Mouse (Mus musculus) liver, embryonic 15.5 days (tissue): ENCODE results near the gene Dok4. TPM values are rescaled to one million over a fixed set of nuclear protein-coding genes. Genes with fewer than 3 reads are reported as not detected.
"Not testable (repeated sequence)": the region's sequence is repeated elsewhere in the genome, so short reads cannot be mapped to it uniquely, and the experiment has no call there.

Experiments used
- ATAC-seq: fragments of 200-750 bp; cut with Nextera tagmentation; 2 replicates; pipeline ENCODE4 v1.8.0; 2017; ENCODE audit warnings: moderate number of reproducible peaks, mild to moderate bottlenecking, moderate library complexity; ENCODE audit not compliant: insufficient read depth
- H3K27ac ChIP-seq: fragments of 300-500 bp; sonication (generic); replicated peaks from 2 replicates; pipeline ENCODE4 v1.5.1; 2015; ENCODE audit warnings: mild to moderate bottlenecking, inconsistent platforms
- H3K27me3 ChIP-seq: fragments of 300-500 bp; sonication (generic); 2 replicates; pipeline ENCODE4 v1.6.1; 2015; ENCODE audit warnings: mild to moderate bottlenecking, inconsistent platforms
- H3K36me3 ChIP-seq: fragments of 300-500 bp; sonication (generic); replicated peaks from 2 replicates; pipeline ENCODE4 v1.6.1; 2015; ENCODE audit warnings: moderate library complexity, mild to moderate bottlenecking, inconsistent platforms
- H3K4me1 ChIP-seq: fragments of 300-500 bp; sonication (generic); replicated peaks from 2 replicates; pipeline ENCODE4 v1.6.1; 2015; ENCODE audit warnings: inconsistent platforms
- H3K4me2 ChIP-seq: fragments of 300-500 bp; sonication (generic); 2 replicates; pipeline ENCODE4 v1.6.1; 2015; ENCODE audit warnings: moderate library complexity, mild to moderate bottlenecking, inconsistent platforms
- H3K4me3 ChIP-seq: fragments of 300-500 bp; sonication (generic); replicated peaks from 2 replicates; pipeline ENCODE4 v1.5.1; 2015; ENCODE audit warnings: mild to moderate bottlenecking, inconsistent platforms
- H3K9ac ChIP-seq: fragments of 300-500 bp; sonication (generic); 2 replicates; pipeline ENCODE4 v1.6.1; 2015; ENCODE audit warnings: moderate library complexity, mild to moderate bottlenecking, inconsistent platforms
- H3K9me3 ChIP-seq: fragments of 300-500 bp; sonication (generic); replicated peaks from 2 replicates; pipeline ENCODE4 v1.6.1; 2016; ENCODE audit warnings: inconsistent platforms
- WGBS: fragments of 180-500 bp; shearing (Covaris S2); methylation state at CpG from one replicate; pipeline ENCODE4 v1.1.7; 2015; ENCODE audit warnings: mixed read lengths; ENCODE audit not compliant: insufficient replicate concordance; 5-methylcytosine and 5-hydroxymethylcytosine counted together
- polyA plus RNA-seq: library from polyadenylated mRNA; unstranded; fragments of >200 nt; fragmentation: Nextera tagmentation; extraction: Ambion mirVana; gene quantifications from 2 replicates; pipeline ENCODE4 v1.2.1, GENCODE M21; 2015

Gene Dok4
- polyA plus RNA-seq, 1 experiment from 2014 or later, result 11.0 TPM

GRCm38 (mm10) chr8:94838600-94838999, 37.5 kb downstream of the Dok4 start:
- peak overlapping the region; percentile 89 for H3K4me3 ChIP-seq
- no peaks in the 10 kb centered on the region for H3K27me3 ChIP-seq
- peaks cover 50% of the 10 kb centered on the region for H3K4me1 ChIP-seq
- ATAC-seq, result peak; percentile 73
- no peaks in the 10 kb centered on the region for H3K9me3 ChIP-seq
- 0 out of 2 replicates have a peak, but pooled peaks cover 6% of the 10 kb centered on the region for H3K36me3 ChIP-seq
- H3K9ac ChIP-seq, result peak overlapping the region; percentile 97
- peak overlapping the region; percentile 95 for H3K27ac ChIP-seq
- H3K4me2 ChIP-seq, result peak overlapping the region; percentile 81
- under 1% methylated on average over 24 of the region's 24 CpGs for WGBS

- Histone ChIP-seq H3K4me1 (peaks cover 52% of the 10 kb centered on the region), H3K36me3 (0 out of 2 replicates have a peak, but pooled peaks cover 6% of the 10 kb centered on the region)
- under 1% methylated on average over 82 of the region's 82 CpGs for WGBS
Measured at GRCm38 (mm10) chr8:94837662-94838574, 38.2 kb downstream of the Dok4 start, which contains the start of the genes Coq9 and Ciapin1. Coq9 (plus strand) TSS chr8:94838321. Ciapin1 (minus strand) TSS chr8:94838358.

DNA sequence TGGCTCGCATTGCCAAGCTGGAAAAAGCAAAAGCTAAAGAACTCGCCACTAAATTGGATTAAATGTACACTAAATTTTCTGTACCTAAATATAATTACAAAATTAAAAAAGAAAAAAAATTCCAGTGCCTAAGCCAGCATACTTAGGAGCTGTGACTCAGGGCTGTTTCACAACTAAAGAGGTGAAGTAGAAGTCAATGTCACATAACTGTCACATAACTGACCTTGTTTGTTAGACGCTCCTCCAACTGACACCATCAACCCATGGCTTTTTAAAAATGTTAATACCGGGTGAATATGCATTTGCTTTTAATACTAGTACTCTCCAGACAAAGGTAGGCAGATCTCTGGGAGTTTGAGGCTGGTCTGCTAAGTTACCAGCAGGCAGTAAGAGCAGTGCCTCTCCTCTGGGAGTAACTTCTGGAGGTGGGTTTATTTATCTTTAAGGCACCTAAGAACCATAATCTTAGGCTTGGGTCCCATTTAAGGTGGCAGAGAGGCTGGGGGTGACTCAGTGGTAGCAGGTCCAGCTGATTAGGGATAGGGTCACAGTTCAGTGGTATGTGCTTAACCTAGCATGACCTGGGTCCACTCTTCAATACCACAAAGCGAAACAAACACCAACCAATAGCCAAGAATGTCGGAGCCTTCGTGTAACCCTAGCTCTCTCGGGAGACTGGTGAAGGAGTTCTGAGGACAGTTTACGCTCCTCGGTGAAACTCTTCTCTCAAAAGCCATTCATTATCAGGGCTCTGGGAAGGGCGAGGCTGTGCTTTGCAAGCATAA, 39.5 kb downstream of the Dok4 start:
- Histone ChIP-seq H3K9me3 (no peaks in the 10 kb centered on the region), H3K4me1 (peaks cover 52% of the 10 kb centered on the region), H3K9ac (peak overlapping the region; percentile 97), H3K4me3 (peak overlapping the region; percentile 89), H3K4me2 (peak overlapping the region; percentile 81), H3K27me3 (no peaks in the 10 kb centered on the region), H3K36me3 (peaks cover 12% of the 10 kb centered on the region), H3K27ac (peak overlapping the region; percentile 95)
- no peak for ATAC-seq
- WGBS, result 42% methylated on average over 11 of the region's 11 CpGs

More at GRCm38 (mm10) chr8:94837662-94838574, 38.2 kb downstream of the Dok4 start, which contains the start of the genes Coq9 and Ciapin1:
- Histone ChIP-seq H3K9me3 (no peaks in the 10 kb centered on the region), H3K4me3 (peak within 1 kb of the TSS; percentile 89), H3K4me2 (peak within 1 kb of the TSS; percentile 81), H3K9ac (peak within 1 kb of the TSS; percentile 97), H3K27ac (peak within 1 kb of the TSS; percentile 95), H3K27me3 (no peaks in the 10 kb centered on the region)
- peak; percentile 97 for ATAC-seq

- not testable (repeated sequence) for ATAC-seq
- peak overlapping the region; percentile 81; the same call in 1 of the 2 replicates for H3K4me2 ChIP-seq
Measured at GRCm38 (mm10) chr8:94835751-94836150, 40.4 kb downstream of the Dok4 start.

DNA sequence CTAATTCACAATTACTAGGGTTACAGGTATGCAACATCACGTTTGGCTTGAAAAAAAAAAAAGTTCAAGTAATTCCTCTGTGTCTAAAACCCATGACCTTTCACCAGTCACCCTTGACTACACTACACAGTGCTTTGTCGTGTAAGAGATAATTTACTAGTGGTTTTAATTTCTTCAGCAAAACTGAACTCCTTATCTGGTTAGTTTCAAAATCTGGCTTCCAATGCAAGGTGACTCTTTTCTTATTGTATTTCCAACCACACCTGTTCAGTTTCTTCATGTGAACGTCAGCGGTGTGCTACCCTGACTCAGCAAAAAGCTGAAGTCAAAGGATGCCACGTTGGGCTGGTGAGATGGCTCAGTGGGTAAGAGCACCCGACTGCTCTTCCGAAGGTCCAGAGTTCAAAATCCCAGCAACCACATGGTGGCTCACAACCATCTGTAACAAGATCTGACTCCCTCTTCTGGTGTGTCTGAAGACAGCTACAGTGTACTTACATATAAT, 42.2 kb downstream of the Dok4 start:
- H3K4me2 ChIP-seq, ATAC-seq, H3K9me3 ChIP-seq, H3K9ac ChIP-seq, H3K27me3 ChIP-seq, H3K27ac ChIP-seq, H3K4me3 ChIP-seq: not testable (repeated sequence)
- H3K4me1 ChIP-seq, result peaks cover 38% of the 10 kb centered on the region
- WGBS, result 55% methylated on average over 7 of the region's 7 CpGs
- peaks cover 37% of the 10 kb centered on the region for H3K36me3 ChIP-seq

More at GRCm38 (mm10) chr8:94835751-94836150, 40.4 kb downstream of the Dok4 start:
- H3K27ac ChIP-seq, H3K9me3 ChIP-seq, H3K9ac ChIP-seq, H3K27me3 ChIP-seq, H3K4me3 ChIP-seq: not testable (repeated sequence)
- H3K36me3 ChIP-seq, result peaks cover 19% of the 10 kb centered on the region
- H3K4me1 ChIP-seq, result peaks cover 52% of the 10 kb centered on the region
- WGBS, result 92% methylated on average over 13 of the region's 13 CpGs

DNA sequence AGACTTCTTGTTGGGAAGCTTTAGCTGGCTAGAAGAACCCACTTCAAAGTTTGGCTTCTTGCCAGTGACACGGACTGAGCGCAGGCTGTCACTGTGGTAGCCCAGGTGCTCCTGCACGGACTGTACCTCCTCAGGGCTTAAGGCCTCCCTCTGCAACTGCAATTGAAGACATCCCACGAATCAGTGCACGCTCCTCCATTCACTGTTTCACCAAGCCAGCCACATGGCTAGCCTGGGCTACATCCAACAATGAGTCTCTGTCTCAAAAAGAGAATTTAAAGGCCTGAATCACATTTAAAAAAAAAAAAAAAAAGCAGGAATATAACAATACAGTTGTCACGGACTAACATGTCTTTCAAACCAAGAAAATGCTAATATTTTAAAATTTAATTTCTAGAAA, 47.8 kb downstream of the Dok4 start:
- 79% methylated on average over 6 of the region's 6 CpGs for WGBS
- ATAC-seq, result no peak
- H3K9me3 ChIP-seq, result no peaks in the 10 kb centered on the region
- peaks cover 90% of the 10 kb centered on the region for H3K36me3 ChIP-seq
- no peak overlapping the region for H3K27ac ChIP-seq
- H3K4me3 ChIP-seq, result no peak overlapping the region
- H3K27me3 ChIP-seq, result no peaks in the 10 kb centered on the region
- no peak overlapping the region for H3K9ac ChIP-seq
- no peak overlapping the region for H3K4me2 ChIP-seq
- no peaks in the 10 kb centered on the region for H3K4me1 ChIP-seq

- no peak overlapping the region for H3K4me3 ChIP-seq
- H3K9ac ChIP-seq, result no peak overlapping the region
- ATAC-seq, result no peak
- no peak overlapping the region for H3K27ac ChIP-seq
- 87% methylated on average over 5 of the region's 5 CpGs for WGBS
- no peaks in the 10 kb centered on the region for H3K27me3 ChIP-seq
- peaks cover 95% of the 10 kb centered on the region for H3K36me3 ChIP-seq
- H3K9me3 ChIP-seq, result no peaks in the 10 kb centered on the region
- no peak overlapping the region for H3K4me2 ChIP-seq
- peaks cover 4% of the 10 kb centered on the region for H3K4me1 ChIP-seq
Measured at GRCm38 (mm10) chr8:94826210-94826609, 49.9 kb downstream of the Dok4 start.

- peaks cover 94% of the 10 kb centered on the region for H3K36me3 ChIP-seq
- no peak overlapping the region for H3K27ac ChIP-seq
- no peaks in the 10 kb centered on the region for H3K27me3 ChIP-seq
- H3K9me3 ChIP-seq, result no peaks in the 10 kb centered on the region
- H3K9ac ChIP-seq, result no peak overlapping the region
- WGBS, result 87% methylated on average over 6 of the region's 6 CpGs
- no peak for ATAC-seq
- peaks cover 12% of the 10 kb centered on the region for H3K4me1 ChIP-seq
- H3K4me2 ChIP-seq, result no peak overlapping the region
- no peak overlapping the region for H3K4me3 ChIP-seq
Measured at GRCm38 (mm10) chr8:94825170-94825569, 51.0 kb downstream of the Dok4 start.

DNA sequence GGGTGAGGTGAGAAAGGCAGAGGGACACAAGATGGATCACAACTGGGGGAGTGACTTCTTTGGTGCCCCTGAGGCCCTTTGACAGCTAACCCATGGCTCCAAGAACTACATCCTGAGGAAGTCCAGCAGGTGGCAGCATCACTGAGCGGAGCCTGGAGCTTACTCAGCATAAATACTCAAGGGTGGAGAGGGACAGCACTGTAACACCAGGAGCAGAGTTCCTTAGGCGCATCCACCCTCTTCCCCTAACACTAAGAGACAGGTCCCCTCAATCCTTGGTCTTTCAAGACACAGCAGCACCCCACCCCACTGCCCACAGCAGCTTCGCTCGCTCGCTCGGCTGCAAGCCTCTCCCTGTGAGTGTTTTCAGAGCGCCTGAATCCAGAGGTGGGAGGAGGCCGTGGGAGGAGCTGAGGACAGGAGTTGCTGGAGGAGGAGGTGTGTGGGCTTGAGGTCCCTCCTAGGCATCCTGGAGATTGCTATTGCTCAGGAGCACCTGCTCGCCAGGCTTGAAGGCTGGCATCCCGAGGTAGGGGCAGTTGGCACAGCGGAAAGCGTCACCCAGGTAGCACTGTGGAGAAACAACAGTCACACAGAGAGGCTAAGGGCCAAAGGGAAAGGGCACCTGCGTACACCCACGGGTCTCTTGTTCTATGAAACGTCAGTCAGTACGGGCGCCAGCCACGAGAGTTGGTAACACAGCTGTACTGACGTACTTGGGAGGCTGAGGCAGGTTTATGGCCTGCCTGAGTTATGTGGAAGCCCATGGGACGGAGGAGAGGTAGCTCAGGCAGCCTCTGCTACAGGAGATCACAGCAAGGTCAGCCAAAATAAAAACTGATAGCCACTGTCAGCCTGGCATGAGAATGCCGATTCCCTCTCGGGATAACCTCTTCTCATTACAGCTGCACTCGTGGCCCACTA, 53.2 kb downstream of the Dok4 start:
- Histone ChIP-seq H3K27me3 (no peaks in the 10 kb centered on the region), H3K4me1 (peaks cover 19% of the 10 kb centered on the region), H3K4me2 (no peak overlapping the region), H3K9me3 (no peaks in the 10 kb centered on the region), H3K9ac (no peak overlapping the region), H3K36me3 (peaks cover 71% of the 10 kb centered on the region), H3K4me3 (no peak overlapping the region), H3K27ac (no peak overlapping the region)
- 85% methylated on average over 23 of the region's 23 CpGs for WGBS
- ATAC-seq, result peak; percentile 57; the same call in 1 of the 2 replicates

DNA sequence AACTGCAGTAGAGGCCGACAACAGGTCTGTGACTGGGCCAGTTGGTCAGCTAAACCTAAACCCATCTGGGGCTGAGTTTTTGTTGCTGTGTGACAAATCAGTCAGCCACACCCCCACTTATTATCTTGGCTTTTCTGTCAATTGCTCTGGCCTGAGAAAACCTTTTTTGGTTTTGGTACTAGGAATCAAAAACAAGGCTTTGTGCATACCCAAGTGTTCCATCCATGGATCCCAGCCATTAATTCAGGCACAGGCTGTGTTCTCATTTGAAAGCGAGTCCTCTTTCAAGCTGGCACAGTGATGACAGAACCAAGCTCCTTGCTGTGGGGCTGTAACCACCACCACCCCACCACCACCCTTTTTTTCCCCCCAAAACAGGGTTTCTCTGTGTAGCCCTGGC, 54.7 kb downstream of the Dok4 start:
- 94% methylated on average over 2 of the region's 2 CpGs for WGBS
- no peak for ATAC-seq
- peaks cover 19% of the 10 kb centered on the region for H3K4me1 ChIP-seq
- H3K27ac ChIP-seq, result no peak overlapping the region
- no peaks in the 10 kb centered on the region for H3K9me3 ChIP-seq
- no peak overlapping the region for H3K9ac ChIP-seq
- H3K4me3 ChIP-seq, result no peak overlapping the region
- no peak overlapping the region for H3K4me2 ChIP-seq
- H3K36me3 ChIP-seq, result peaks cover 59% of the 10 kb centered on the region
- H3K27me3 ChIP-seq, result no peaks in the 10 kb centered on the region
